Mouse (Mus musculus) heart, postnatal 36 days (tissue): ENCODE results near the gene Ppef2. TPM values are rescaled to one million over a fixed set of nuclear protein-coding genes. Genes with fewer than 3 reads are reported as not detected.

Source experiments
- DNase-seq, 2 experiments: peaks; one replicate each; pipeline ENCODE4 v3.0.0; 2021 to 2022
- intact Hi-C: fragments of 180-260 bp; cut with DNase I; formaldehyde crosslinking; loops from one replicate; pipeline ENCODE4 v1.15.1; 2025
- total RNA-seq, 2 experiments: library from RNA; stranded (reverse); gene quantifications; 2 replicates each; pipeline ENCODE4 v1.2.3; 2021

Gene Ppef2
- total RNA-seq, 2 experiments from 2014 or later, result not detected

- intact Hi-C loops, result loop anchor here (10.0 kb wide), 1 partner anchor 188 kb away; no protein-coding TSS in a partner anchor
Observed at GRCm38 (mm10) chr5:92196895-92197811, 58.9 kb downstream of the Ppef2 start.

GRCm38 (mm10) chr5:92195716-92196115, 60.4 kb downstream of the Ppef2 start:
- intact Hi-C loops, result loop anchor here (2.0 to 10.0 kb wide), 2 partner anchors 45 to 189 kb away; no protein-coding TSS in a partner anchor
- peak in 1 of 2 experiments; percentile 15 for DNase-seq

More at GRCm38 (mm10) chr5:92196895-92197811, 58.9 kb downstream of the Ppef2 start:
- DNase-seq, result no peak

GRCm38 (mm10) chr5:92188881-92189483, 67.1 kb downstream of the Ppef2 start:
- intact Hi-C loops, result no loop called here
- no peak for DNase-seq

DNA sequence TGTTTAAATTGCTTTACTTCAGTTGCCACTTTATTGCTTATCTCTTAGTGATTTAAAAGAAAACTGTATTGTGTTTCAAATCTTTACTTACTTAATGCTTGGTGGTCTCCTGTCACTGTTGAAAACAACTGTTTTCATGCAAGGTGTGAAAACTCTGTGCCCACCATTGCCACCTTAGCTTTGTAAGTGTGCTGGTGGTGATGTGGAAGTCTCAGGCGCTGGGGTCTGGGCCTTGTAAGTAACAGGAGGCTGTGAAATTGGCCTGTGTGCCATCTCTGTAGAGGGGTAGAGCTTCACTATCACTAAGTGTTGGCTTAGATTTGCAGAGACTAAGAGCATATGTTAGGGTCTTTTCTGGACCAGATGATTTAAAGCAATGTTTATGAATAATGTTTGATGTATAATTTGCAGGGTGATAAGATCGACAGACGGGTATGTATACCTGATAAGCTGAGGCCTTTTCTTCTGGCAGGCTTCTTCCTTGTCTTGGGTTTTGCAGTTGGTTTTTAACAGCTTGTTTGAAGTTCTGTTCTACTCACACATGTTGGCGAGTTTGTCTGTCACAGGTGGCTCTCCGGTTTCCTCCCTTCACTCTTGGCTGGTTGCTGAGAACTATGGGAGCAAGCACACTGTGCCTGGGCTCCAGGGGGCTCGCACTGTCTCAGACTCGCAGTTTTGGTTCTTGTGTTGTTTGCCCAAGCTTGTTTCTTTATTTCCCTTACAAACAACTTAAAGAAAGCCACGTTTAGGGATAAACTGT, 72.8 kb downstream of the Ppef2 start:
- DNase-seq, result no peak
- intact Hi-C loops, result no loop called here

Other genes with a start within 250 kb of the Ppef2 start
- 1 to 10 TPM; 3.6 to 3.7 TPM for gene Cdkl2, start 212.4 kb downstream of the Ppef2 start, total RNA-seq
- 10 to 100 TPM; 59.1 to 61.2 TPM for gene G3bp2, start 172.6 kb downstream of the Ppef2 start, total RNA-seq
- gene Uso1, start 118.3 kb downstream of the Ppef2 start, total RNA-seq, result 10 to 100 TPM; 38.7 to 40.2 TPM
- not detected for gene U90926, start 40.9 kb downstream of the Ppef2 start, total RNA-seq
- 10 to 100 TPM; 12.2 to 13.3 TPM for gene Naaa, start 21.9 kb upstream of the Ppef2 start, total RNA-seq
- 10 to 100 TPM; 11.1 to 12.5 TPM for gene Sdad1, start 54.2 kb upstream of the Ppef2 start, total RNA-seq
- 1 to 10 TPM; 1.4 to 2.7 TPM for gene Cxcl9, start 71.8 kb upstream of the Ppef2 start, total RNA-seq
- 100 to 1,000 TPM; 751 to 829 TPM for gene Art3, start 75.5 kb upstream of the Ppef2 start, total RNA-seq
- gene Cxcl10, start 92.6 kb upstream of the Ppef2 start, total RNA-seq, result under 1 TPM in 1 of 2 experiments, not detected in 1; 0.28 TPM
- gene Nup54, start 178.9 kb upstream of the Ppef2 start, total RNA-seq, result 10 to 100 TPM; 15.9 to 17.1 TPM